Mouse (Mus musculus): ENCODE data around the gene Lpin3. TPM values are rescaled to one million over a fixed set of nuclear protein-coding genes. Genes with fewer than 3 reads are reported as not detected.

Lpin3 gene
- total RNA-seq (2021), result 10 to 100 TPM in 1 of 2 experiments, 1 to 10 TPM in 1; 9.7 to 11.3 TPM
- long read RNA-seq, experiment 1, transcript Lpin3-203 (20 exons, 3,470 nt), result major isoform, 18 of 22 reads
- long read RNA-seq, experiment 1, partial matches to known transcripts, result 2 of 22 reads
- long read RNA-seq, experiment 1, other reads (novel, unspliced or antisense), result 2 of 22 reads
- long read RNA-seq, experiment 2, transcript Lpin3-203 (20 exons, 3,470 nt), result major isoform, 10 of 19 reads
- long read RNA-seq, experiment 2, partial matches to known transcripts, result 3 of 19 reads
- long read RNA-seq, experiment 2, other reads (novel, unspliced or antisense), result 6 of 19 reads

DNA sequence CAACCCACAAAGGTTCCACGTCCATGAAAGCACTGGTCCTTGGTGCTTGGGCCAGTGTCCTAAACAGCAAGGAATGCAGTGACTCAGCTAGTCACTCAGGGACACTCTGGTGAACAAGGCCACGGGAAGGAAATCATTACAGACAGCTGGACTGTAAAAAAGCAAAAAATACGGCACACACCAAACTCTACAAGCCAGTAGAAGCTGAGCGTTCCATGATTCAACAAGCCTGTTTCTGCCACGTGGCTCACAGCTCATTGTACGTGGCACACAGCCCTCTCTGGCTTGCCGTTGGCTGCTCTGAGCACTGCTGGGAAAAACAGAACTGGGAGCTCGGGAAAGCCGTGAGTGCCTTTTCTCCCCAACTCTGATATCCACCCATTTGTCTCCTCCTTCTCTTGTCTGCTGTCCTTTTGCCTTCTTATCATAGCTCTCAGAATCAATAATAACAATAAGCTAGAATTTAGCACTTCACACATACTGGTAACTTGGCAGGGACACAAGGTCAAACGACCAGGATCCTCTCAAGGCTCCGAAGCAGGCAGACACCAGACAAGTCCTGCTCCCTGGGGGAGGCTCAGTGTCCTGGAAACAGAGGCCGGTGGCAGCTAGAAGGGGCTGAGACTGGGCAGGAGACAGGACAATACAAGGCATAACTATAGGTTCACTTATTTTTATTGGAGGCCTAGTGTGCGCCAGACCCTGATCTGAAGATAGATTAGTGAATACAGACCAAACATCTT lies at the start of gene Lpin3:
Lpin3 (plus strand) TSS at position 218 of the 743 bp plus-strand sequence.
- peak; percentile 63 for DNase-seq

DNA sequence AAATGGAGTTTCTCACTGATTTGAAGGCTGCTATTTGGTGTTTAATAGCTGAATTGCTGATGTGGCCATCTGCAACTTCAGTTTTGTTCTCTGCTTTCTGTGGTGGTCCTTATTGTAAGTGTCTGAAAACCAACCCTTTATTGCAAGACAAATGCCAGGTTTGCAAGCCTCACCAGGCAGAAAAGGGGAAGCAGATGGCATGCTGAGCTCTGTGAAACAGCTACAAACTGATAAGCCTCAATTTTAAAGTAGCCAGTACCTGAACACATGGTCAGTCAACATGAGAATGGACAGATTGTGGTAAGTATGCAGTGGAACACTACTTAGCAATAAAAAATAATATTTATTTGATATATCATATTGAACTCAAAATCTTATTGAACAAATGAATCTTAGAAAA lies 39.6 kb upstream of the Lpin3 start:
- DNase-seq, result no peak

DNA sequence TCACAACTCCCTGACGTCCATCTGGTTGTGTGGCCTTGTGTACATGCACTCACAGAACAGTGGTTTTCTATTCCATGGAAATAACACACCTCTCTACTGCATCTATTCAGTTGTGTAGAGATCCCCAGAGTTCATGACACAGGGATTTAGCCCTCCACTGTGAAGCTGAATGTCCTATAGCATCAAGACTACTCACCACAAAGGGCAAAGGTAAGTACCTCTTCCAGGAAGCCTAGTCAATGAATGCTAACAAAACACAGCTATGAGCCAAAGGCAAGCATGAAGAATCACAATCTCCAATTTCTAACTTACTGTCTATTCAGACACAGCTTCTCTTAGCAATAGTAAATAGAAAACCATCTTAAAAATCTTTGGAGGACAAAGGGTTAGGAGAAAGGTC lies 32.8 kb upstream of the Lpin3 start:
- DNase-seq, result no peak

DNA sequence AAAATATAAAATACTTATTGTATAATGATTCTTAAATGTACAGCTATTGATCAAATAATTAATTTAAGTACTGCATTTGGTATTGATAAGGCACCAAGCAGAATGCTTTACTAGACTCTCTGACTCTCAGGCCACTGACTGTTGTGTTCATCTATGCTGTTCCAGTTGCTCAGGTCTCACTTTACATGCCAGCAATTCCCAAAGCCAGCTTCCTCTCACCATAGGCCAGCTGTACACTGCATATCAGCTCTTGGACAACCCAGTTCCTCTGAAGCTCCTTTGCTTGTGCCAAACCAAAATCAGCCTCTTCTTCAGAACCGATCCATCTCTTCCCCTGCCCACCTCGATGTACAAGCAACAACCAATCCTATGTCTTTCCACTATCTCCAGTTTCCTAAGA lies 32.3 kb upstream of the Lpin3 start:
- no peak for DNase-seq

DNA sequence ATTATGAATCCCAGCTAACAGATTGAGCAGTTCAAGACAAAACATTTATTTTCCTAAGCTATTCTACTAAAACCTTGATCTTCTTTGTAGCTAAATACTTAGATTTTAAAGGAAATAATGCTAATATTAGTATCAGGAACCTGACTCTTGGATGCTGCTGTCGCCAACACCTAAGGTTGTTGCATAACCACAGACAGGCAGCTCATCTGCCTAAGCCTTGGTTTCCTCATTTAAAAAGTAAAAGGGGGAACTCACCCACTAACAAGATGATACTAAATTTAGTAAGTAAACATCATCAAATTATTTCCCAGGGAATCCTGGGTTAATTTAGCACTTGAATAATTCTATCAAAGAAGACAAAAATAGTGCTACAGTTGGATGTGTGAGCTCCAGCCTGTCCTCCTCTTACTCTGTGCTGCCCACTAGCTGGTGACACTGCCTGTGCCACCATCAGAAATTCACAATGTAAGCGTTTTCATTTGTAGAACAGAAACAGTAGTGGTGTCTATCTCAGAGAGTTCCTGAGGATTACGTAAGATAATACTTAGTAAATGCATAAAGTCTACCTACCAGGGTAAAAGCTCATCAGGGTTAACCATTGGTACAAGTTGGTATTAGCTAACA lies 30.7 kb upstream of the Lpin3 start:
- no peak for DNase-seq

DNA sequence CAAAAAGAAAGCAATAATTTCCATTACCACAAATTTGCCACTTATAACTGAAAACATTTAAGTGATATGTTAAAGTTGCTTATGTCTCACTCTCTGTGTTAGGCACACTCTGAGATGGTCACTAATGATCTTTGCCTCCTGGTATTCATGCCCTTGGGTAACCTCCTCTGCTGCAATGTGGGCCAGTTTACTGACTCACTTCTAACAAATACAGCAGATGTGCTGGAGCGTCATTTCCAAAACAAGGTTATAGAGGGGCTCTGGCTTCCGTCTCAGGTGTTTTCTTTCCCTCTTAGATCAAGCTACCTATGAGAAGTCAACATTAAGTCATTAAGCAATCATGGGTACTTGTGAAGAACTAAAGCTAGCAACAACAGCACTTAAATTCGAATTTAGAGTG lies 30.1 kb upstream of the Lpin3 start:
- no peak for DNase-seq

DNA sequence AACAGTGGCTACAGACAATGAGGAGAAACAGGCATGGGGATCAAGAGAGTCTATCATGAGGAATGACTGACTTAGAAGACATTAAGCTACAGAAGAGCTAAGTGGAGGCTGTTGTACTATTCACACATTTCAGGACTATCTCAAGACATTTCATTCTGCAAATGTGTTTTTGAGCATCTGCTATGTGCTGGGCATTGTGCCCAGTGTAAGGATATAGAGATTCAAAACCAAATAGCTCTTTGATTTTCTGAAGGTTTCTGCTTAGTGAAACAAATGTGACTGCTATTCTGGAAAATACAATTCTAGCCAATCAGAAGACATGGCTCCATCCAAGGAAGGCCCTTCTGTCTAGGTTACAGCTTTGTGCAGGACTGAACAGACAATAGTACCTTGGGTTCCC lies 25.8 kb upstream of the Lpin3 start:
- DNase-seq, result no peak

DNA sequence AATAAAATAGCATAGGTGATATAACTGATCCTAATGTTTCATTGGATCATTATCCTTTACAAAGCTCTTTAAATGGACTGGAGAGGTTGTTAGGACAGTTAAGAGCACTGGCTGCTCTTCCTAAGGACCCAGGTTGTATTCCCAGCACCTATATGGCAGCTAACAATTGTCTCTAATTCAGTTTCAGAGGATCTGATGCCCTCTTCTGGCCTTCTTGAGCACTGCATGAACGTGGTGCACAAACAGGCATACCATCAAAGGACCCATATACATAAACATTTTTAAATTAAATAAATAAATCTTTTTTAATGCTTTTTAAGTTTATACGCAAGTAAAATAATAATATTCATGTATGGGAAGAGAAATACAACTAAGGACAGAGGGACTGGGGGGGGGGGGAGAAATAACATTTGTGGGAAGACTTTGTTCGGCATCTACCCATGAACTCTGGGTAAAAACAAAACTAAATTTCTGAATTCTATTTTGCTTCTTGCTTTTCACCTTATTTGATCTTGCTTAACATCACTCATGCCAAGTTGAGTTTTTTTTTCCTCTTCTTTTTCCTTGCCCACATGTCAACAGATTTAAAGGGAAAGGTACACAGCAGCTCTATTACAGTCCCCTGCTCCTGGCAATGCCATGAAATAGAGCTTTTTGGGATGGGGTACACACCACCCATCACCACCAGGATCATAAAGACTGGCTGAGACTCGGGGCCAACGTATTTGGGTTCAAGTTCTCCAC lies 23.9 kb upstream of the Lpin3 start:
- DNase-seq, result no peak

DNA sequence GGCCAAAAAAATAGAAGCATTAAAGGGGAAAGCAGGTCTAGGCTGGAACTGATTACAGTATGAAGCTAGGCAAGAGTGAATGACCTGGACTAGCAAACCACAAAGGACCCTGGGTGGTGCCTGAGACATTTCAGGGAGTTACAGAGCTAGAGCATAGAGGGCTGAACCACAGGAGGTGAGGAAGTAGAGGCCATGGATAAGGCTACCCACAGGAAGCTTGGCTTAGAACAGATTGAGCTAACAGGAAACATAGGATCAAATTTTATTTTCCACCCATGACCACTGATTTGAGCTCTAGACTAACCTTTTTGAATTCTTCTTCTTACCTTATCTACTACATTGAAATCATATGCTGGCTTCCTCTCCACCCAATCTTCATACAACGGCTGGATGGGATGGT lies 20.1 kb upstream of the Lpin3 start:
- no peak for DNase-seq

DNA sequence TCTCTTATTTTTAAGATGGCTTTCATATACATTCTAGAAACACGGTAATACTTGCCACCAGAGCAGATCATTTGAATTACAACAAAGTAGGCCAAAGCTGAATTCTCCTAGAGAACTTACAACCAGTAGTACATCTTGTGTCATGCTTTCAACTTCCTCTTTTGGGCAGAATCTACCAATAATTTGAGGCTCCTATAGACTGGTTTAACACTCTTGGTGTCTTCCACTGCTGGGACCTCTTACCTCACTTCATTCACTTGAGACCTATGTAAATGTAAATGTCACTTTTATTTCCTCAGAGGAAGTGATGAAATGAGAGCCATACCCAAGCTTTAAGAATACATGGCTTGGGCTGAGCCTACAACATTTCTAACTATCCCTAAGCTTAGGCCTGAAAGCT lies 16.4 kb upstream of the Lpin3 start:
- DNase-seq, result no peak

DNA sequence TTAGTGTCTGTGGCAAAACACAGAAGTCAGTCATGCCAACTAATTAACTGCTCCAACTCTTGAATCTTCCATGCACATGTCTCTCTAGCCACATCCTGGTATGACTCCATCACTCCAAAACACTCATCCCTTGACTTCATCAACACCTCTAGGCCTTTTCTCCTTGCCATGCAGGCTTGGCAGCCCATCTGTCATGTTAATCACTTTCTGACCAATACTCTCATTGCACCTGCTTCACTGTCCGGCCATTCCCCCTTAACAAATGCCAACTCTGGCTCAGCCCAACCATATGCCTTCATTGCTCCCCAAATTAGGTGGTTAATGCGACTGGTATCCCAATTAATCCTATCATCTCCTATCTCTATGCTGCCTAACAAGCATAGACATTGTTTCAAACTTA lies 15.2 kb upstream of the Lpin3 start:
- no peak for DNase-seq

DNA sequence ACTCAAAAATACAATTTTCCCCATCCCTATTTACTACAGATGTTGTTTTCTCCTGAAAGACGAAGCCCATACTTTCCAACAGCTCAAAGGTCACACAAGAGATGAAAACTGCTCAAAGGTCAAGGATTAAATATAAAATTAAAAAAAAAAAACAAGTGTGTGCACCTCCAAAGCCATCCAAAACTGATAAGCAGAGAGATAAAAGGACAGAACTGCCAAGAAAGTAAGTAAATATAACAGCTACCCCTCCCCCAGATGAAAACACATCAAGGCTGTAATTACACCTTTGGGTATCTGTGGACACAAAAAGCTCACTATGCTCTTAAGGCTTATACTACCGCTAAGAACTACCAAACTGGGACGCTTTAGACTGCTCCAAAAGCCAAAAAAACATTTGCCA lies 11.0 kb upstream of the Lpin3 start:
- DNase-seq, result no peak

DNA sequence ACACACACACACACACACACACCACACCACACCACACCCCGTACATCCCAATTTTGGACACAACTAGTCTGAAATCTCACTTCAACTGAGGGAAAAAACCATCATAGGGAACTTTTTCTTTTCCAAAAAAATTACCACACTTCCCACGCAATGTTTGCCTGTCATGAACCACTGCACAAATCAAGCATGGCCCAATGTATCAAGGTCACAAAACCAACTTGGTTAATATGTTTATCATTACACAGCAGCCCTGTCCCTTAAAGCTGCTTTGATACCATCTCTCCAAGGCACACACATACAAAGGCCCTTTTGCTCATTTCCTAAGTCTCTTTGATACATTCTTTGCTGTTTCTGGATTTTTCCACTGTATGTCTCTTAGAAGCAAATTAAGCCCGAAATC lies 9.2 kb upstream of the Lpin3 start:
- DNase-seq, result no peak

DNA sequence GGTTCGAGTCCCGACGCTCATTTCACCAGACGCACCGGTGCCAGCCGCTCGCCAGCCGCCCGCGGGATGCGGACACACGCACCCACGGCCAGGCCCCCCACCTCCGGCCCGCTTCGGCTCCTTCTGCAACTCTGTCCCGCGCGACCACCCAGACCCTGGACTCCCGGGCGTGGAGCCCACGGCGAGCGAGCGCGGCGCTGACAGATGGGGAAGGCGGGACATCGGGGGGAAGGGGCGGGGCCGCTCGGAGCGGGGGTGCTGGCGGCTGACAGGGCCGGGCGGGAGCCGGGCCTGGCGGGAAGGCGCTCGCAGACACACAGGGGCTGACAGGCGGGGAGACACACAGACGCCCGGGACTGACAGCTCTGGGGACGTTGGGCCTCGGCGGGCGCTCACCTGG lies 8.1 kb upstream of the Lpin3 start:
- DNase-seq, result peak; percentile 84

DNA sequence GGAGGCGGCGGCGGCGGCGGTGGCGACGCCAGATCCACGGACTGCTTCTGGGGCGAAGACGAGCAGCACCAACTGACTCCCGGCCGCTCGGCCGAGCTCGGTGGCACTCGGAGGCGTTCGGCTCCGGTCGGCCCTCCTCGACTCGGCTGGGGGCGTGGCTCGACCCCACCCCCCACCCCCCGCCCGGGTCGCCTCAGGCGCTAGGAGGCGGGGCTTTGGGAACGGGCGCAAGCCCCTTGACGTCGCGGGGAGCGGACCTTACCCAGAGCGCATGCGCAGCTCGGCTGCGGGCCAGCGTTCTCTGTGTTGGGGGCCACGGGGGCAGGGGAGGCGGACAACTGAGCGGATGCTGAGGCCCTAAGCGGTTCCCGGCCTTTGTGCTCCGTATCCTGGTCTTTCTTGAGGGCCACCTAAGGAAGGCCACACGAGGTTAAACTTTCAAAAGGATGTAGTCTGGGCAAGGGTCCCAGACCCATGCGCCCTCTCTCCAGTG lies 7.5 kb upstream of the Lpin3 start, which contains the start of gene Zhx3:
Zhx3 (minus strand) TSS at position 109 of the 493 bp plus-strand sequence.
- peak; percentile 94 for DNase-seq

DNA sequence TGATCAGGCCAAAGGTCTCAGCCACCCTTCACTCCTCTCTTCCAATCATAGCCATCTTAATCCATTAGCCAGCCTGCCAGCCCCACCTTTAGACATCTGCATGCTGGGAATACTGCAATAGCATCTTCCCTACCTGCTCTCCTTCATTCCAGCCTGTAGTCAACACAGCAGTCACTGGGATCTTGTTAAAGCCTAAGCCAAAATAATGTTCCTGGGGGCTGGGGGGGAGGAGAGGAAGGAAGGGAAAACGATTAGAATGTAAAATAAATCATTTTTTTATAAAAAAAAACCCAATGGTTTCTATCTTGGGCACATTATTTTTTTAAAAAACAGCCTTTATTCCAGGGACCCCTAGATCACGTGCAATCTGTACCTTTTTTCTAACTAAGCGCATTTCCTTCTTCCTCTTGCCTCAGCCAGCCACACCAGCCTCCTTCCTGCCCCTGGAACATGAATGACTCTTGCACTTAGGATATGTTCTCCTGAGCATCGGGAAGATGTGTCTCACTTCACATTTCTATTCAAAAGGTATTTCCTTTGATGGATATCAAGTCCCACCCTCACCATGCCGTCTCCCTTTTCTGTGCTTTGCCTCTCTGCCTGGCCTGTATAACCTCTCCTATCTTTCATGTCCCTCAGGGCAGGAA lies 6.1 kb upstream of the Lpin3 start:
- no peak for DNase-seq

DNA sequence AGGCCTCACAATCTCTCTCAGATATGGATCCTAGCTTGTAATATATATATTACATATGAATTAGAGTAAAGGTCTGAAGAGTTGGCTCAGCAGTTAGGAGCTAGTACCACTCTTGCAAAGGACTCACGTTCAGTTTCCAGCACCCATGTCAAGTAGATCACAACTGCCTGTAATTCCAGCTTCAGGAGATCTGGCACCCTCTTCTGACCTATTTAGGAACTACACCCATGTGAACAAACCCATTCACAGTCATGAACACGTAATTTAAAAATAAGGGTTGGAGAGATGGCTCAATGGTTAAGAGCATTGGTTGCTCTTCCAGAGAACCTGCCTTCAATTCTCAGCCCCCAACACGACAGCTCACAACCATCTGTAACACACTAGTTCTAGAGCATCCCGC lies 4.4 kb upstream of the Lpin3 start:
- no peak for DNase-seq

DNA sequence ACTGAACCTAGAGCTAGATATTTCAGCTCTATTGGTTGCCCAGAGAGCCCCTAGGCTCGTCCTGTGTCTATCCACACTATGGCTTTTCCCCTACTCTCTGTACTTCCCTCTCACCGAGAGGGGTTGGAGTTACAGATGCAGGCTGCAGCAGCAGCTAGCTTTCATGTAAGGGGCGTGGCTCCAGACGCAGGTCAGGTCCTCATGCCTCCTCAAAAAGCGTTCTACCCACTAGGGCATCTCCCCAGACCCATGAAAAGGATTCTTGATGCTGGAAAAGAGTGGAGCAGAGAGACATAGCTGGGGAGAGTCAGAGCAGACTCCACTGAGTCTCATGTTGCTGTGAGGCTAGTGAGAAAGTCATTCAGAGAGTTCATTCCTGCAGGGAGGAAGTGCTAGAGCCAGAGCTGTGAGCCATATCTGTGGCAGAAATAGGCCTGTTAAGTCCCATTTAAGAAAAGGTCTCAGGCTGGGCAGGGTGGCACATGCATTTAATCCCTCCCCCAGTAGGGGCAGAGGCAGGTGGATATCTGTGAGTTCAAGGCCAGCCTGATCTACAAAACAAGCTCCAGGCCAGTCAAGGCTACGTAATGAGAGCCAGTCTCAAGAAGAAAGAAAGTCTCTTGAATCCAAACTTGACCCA lies 1.1 kb downstream of the Lpin3 start:
- DNase-seq, result no peak

DNA sequence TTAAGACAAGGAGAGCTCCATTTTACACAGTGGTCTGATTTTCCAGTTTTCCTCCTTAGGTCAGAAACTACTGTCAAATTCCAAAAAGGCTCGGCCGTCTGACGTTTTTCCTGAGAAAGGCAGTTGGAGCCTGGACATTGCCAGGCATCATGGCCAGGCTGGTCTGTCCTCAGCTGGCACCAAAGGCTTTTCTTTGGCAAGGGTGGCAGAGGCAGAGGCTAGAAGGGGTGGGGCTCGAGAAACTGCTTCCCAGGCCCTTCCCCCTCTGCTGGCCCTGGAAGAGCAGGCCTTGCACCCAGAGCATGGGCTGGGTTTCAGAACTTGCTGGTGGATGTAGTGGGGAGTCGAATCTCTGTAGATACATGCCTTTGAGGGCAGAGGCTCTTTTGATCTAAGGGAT lies 2.0 kb downstream of the Lpin3 start:
- no peak for DNase-seq

DNA sequence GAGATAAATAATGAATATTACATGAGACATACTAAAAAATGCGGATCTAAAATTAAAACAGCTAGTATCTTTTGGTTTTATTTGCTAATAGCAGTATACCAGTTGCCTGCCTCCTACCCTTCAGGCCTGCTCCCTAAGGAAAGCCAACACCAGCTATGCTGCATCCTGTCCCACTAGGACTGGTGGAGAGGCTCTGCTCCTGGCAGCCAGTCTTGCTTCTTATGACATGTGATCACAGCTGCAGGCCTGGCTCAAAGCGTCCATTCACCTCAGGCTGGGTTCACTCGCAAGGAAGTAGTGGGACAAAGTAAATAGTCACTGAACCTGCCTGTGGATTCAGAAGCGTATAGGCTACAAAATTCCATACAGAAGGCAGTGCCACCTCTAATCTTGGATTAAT lies 3.4 kb downstream of the Lpin3 start:
- peak; percentile 65 for DNase-seq

DNA sequence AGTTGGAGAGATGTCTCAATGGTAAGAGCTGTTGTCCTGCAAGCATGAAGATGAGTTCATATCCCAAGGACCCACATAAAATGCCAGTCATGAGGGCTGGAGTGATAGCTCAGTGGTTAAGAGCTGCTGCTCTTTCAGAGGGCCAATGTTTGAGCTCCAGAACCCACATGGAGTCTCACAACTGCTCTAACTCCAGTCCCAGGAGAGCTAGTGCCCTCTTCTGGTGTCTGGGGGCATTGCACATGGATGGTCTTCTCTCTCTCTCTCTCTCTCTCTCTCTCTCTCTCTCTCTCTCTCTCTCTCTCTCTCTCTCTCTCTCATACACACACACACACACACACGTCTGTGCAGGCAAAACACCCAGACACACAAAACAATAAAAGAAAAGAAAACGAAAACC lies 4.4 kb downstream of the Lpin3 start:
- peak; percentile 60 for DNase-seq

DNA sequence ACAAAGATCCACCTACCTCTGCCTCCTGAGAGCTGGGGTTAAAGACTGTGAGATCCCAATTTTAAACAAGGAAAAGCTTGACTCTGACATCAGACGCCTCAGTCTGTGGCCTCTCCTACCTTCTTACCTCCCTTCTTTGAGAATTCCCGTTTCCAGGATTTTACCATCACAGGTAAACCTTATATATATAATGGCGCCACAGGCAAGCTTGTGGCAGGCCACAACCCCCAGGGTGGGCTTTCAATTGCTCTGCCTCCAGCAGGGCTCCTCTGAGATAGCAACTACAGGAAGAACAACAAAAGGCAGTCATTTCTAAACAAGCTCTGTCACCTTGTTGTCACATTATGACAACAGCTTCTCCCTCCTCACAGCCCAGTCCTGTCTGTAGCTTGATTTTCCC lies 5.8 kb downstream of the Lpin3 start:
- DNase-seq, result no peak

Measured in gastrocnemius, postnatal 10 days (tissue).